Mouse (Mus musculus) hindbrain, embryonic 10.5 days (tissue): ENCODE measurements around the gene Ranbp3. TPM values are rescaled to one million over a fixed set of nuclear protein-coding genes. Genes with fewer than 3 reads are reported as not detected.
"Not testable (repeated sequence)": the region's sequence is repeated elsewhere in the genome, so short reads cannot be mapped to it uniquely, and the experiment has no call there.

Experiments
- DNase-seq: peaks from one replicate; pipeline ENCODE4 v3.0.0-alpha.2; 2017; ENCODE audit warnings: low spot score
- H3K27ac ChIP-seq: fragments of 300-500 bp; sonication (generic); 2 replicates; pipeline ENCODE4 v1.5.1; 2016; ENCODE audit warnings: mild to moderate bottlenecking, moderate library complexity
- H3K27me3 ChIP-seq: fragments of 300-500 bp; sonication (generic); 2 replicates; pipeline ENCODE4 v1.6.1; 2016; ENCODE audit warnings: mild to moderate bottlenecking; ENCODE audit not compliant: poor library complexity, insufficient read depth, severe bottlenecking
- H3K36me3 ChIP-seq: fragments of 300-500 bp; sonication (generic); 2 replicates; pipeline ENCODE4 v1.6.1; 2016; ENCODE audit warnings: mild to moderate bottlenecking, moderate library complexity
- H3K4me1 ChIP-seq: fragments of 300-500 bp; sonication (generic); replicated peaks from 2 replicates; pipeline ENCODE4 v1.6.1; 2016; ENCODE audit warnings: mild to moderate bottlenecking
- H3K4me3 ChIP-seq: fragments of 300-500 bp; sonication (generic); 2 replicates; pipeline ENCODE4 v1.5.1; 2016; ENCODE audit warnings: mild to moderate bottlenecking, moderate library complexity
- H3K9me3 ChIP-seq: fragments of 300-500 bp; sonication (generic); 2 replicates; pipeline ENCODE4 v1.6.1; 2016; ENCODE audit warnings: mild to moderate bottlenecking, moderate library complexity
- WGBS: fragments of 180-500 bp; shearing (Covaris S2); methylation state at CpG from one replicate; pipeline ENCODE4 v1.1.7; 2016; 5-methylcytosine and 5-hydroxymethylcytosine counted together
- polyA plus RNA-seq: library from polyadenylated mRNA; unstranded; fragments of >200 nt; fragmentation: Nextera tagmentation; extraction: Ambion mirVana; gene quantifications from 2 replicates; pipeline ENCODE4 v1.2.1, GENCODE M21; 2016

Ranbp3 gene
- polyA plus RNA-seq = 130 and 139 TPM in 2 replicates

- Histone ChIP-seq H3K36me3 (peaks cover 38% of the 10 kb centered on the region), H3K27me3 (peaks cover 9% of the 10 kb centered on the region), H3K9me3 (no peaks in the 10 kb centered on the region), H3K4me3 (peak within 1 kb of the TSS; percentile 99), H3K4me1 (peaks cover 50% of the 10 kb centered on the region), H3K27ac (peak within 1 kb of the TSS; percentile 97)
- DNase-seq = peak; percentile 100
- under 1% methylated on average over 66 of the region's 66 CpGs for WGBS
Observed at GRCm38 (mm10) chr17:56672941-56673646, at the start of gene Ranbp3. Gene Ranbp3, plus strand, starts transcription at chr17:56673294.

GRCm38 (mm10) chr17:56625495-56625894 lies 47.6 kb upstream of the Ranbp3 start:
- no peaks in the 10 kb centered on the region for H3K9me3 ChIP-seq
- peak overlapping the region; percentile 98 for H3K4me3 ChIP-seq
- H3K4me1 ChIP-seq = peaks cover 29% of the 10 kb centered on the region
- H3K36me3 ChIP-seq = peaks cover 47% of the 10 kb centered on the region
- no peak for DNase-seq
- H3K27ac ChIP-seq = no peak overlapping the region
- H3K27me3 ChIP-seq = no peaks in the 10 kb centered on the region
- 89% methylated on average over 3 of the region's 3 CpGs for WGBS

GRCm38 (mm10) chr17:56626260-56626659 lies 46.8 kb upstream of the Ranbp3 start:
- under 1% methylated on average over 32 of the region's 32 CpGs for WGBS
- Histone ChIP-seq H3K4me1 (peaks cover 29% of the 10 kb centered on the region), H3K27ac (peak overlapping the region; percentile 93), H3K9me3 (no peaks in the 10 kb centered on the region), H3K27me3 (no peaks in the 10 kb centered on the region), H3K4me3 (peak overlapping the region; percentile 98), H3K36me3 (peaks cover 39% of the 10 kb centered on the region)
- no peak for DNase-seq

- peak; percentile 99 for DNase-seq
- H3K36me3 ChIP-seq = peaks cover 33% of the 10 kb centered on the region
- H3K27me3 ChIP-seq = no peaks in the 10 kb centered on the region
- WGBS = under 1% methylated on average over 51 of the region's 51 CpGs
- peaks cover 29% of the 10 kb centered on the region for H3K4me1 ChIP-seq
- no peaks in the 10 kb centered on the region for H3K9me3 ChIP-seq
- H3K4me3 ChIP-seq = peak within 1 kb of the TSS; percentile 98
- H3K27ac ChIP-seq = peak within 1 kb of the TSS; percentile 93
Observed at GRCm38 (mm10) chr17:56626754-56627470, 46.2 kb upstream of the Ranbp3 start, which contains the start of gene Lonp1. Gene Lonp1, minus strand, starts transcription at chr17:56626887.

- Histone ChIP-seq H3K4me3 (peak within 1 kb of the TSS; percentile 98), H3K27me3 (no peaks in the 10 kb centered on the region), H3K27ac (peak within 1 kb of the TSS; percentile 93), H3K9me3 (no peaks in the 10 kb centered on the region), H3K4me1 (peaks cover 29% of the 10 kb centered on the region), H3K36me3 (peaks cover 25% of the 10 kb centered on the region)
- WGBS = 10% methylated on average over 26 of the region's 26 CpGs
- DNase-seq = peak; percentile 42
Observed at GRCm38 (mm10) chr17:56627530-56628277, 45.4 kb upstream of the Ranbp3 start, which contains the start of gene Catsperd. Gene Catsperd, plus strand, starts transcription at chr17:56628143.

GRCm38 (mm10) chr17:56629800-56630781 lies 43.0 kb upstream of the Ranbp3 start:
- 91% methylated on average over 27 of the region's 27 CpGs for WGBS
- DNase-seq, H3K36me3 ChIP-seq, H3K27ac ChIP-seq, H3K9me3 ChIP-seq, H3K4me3 ChIP-seq, H3K27me3 ChIP-seq: not testable (repeated sequence)
- peaks cover 25% of the 10 kb centered on the region for H3K4me1 ChIP-seq

GRCm38 (mm10) chr17:56631807-56632206 lies 41.3 kb upstream of the Ranbp3 start:
- Histone ChIP-seq H3K4me1 (peaks cover 8% of the 10 kb centered on the region), H3K9me3 (no peaks in the 10 kb centered on the region), H3K27me3 (no peaks in the 10 kb centered on the region), H3K36me3 (no peaks in the 10 kb centered on the region), H3K4me3 (no peak overlapping the region), H3K27ac (no peak overlapping the region)
- DNase-seq = no peak
- WGBS = 54% methylated on average over 4 of the region's 4 CpGs

GRCm38 (mm10) chr17:56634023-56634422 lies 39.1 kb upstream of the Ranbp3 start:
- H3K36me3 ChIP-seq = no peaks in the 10 kb centered on the region
- H3K9me3 ChIP-seq = no peaks in the 10 kb centered on the region
- no peaks in the 10 kb centered on the region for H3K4me1 ChIP-seq
- WGBS = 84% methylated on average over 6 of the region's 6 CpGs
- H3K27ac ChIP-seq = no peak overlapping the region
- DNase-seq = no peak
- H3K27me3 ChIP-seq = no peaks in the 10 kb centered on the region
- H3K4me3 ChIP-seq = no peak overlapping the region

- Histone ChIP-seq H3K9me3 (no peaks in the 10 kb centered on the region), H3K27me3 (0 out of 2 replicates have a peak, but pooled peaks cover under 1% of the 10 kb centered on the region), H3K4me3 (no peak overlapping the region), H3K4me1 (0 out of 2 replicates have a peak, but pooled peaks cover 4% of the 10 kb centered on the region), H3K27ac (no peak overlapping the region), H3K36me3 (no peaks in the 10 kb centered on the region)
- 82% methylated on average over 4 of the region's 4 CpGs for WGBS
- DNase-seq = no peak
Observed at GRCm38 (mm10) chr17:56643237-56643636, 29.9 kb upstream of the Ranbp3 start.

- Histone ChIP-seq H3K4me1 (0 out of 2 replicates have a peak, but pooled peaks cover 4% of the 10 kb centered on the region), H3K36me3 (no peaks in the 10 kb centered on the region), H3K27ac (no peak overlapping the region), H3K27me3 (0 out of 2 replicates have a peak, but pooled peaks cover 3% of the 10 kb centered on the region), H3K9me3 (no peaks in the 10 kb centered on the region), H3K4me3 (no peak overlapping the region)
- 68% methylated on average over 12 of the region's 13 CpGs for WGBS
- DNase-seq = no peak
Observed at GRCm38 (mm10) chr17:56647546-56647945, 25.5 kb upstream of the Ranbp3 start.

GRCm38 (mm10) chr17:56651801-56652200 lies 21.3 kb upstream of the Ranbp3 start:
- WGBS = 41% methylated on average over 10 of the region's 10 CpGs

More at GRCm38 (mm10) chr17:56651801-56652200, 21.3 kb upstream of the Ranbp3 start:
- no peaks in the 10 kb centered on the region for H3K36me3 ChIP-seq
- no peak overlapping the region for H3K27ac ChIP-seq
- H3K9me3 ChIP-seq = no peaks in the 10 kb centered on the region
- 0 out of 2 replicates have a peak, but pooled peaks cover 4% of the 10 kb centered on the region for H3K4me1 ChIP-seq
- DNase-seq = no peak
- H3K27me3 ChIP-seq = 0 out of 2 replicates have a peak, but pooled peaks cover 3% of the 10 kb centered on the region
- no peak overlapping the region for H3K4me3 ChIP-seq
